Mouse (Mus musculus) bone marrow macrophage, adult 2 months (primary cell): ENCODE data around the gene Afmid. TPM values are rescaled to one million over a fixed set of nuclear protein-coding genes. Genes with fewer than 3 reads are reported as not detected.

Experiments
- H3K27ac ChIP-seq: 2 replicates; pipeline ENCODE4 v1.5.1; 2012; ENCODE audit warnings: low read depth, low read length; ENCODE audit not compliant: insufficient read depth
- H3K4me1 ChIP-seq: 2 replicates; pipeline ENCODE4 v1.6.1; 2012; ENCODE audit warnings: low read length; ENCODE audit not compliant: control insufficient read depth, insufficient read depth
- H3K4me3 ChIP-seq: 2 replicates; pipeline ENCODE4 v1.5.1; 2012; ENCODE audit warnings: mild to moderate bottlenecking, low read length, moderate library complexity; ENCODE audit not compliant: insufficient read depth
- CTCF ChIP-seq: IDR thresholded peaks from 2 replicates; pipeline ENCODE4 v1.5.1; 2012; ENCODE audit warnings: low read depth, mild to moderate bottlenecking, low read length, moderate library complexity
- POLR2A ChIP-seq: IDR thresholded peaks from 2 replicates; pipeline ENCODE4 v1.6.1; 2012; ENCODE audit warnings: mild to moderate bottlenecking, low read depth, low read length, borderline replicate concordance
- polyA plus RNA-seq: library from polyadenylated mRNA; stranded (reverse); fragments of >200 nt; gene quantifications from 2 replicates; pipeline ENCODE4 v1.2.4, GENCODE M21; 2012; ENCODE audit not compliant: missing spikeins, insufficient read depth, insufficient read length

Afmid gene
- polyA plus RNA-seq, 1 experiment: 9.9 TPM

DNA sequence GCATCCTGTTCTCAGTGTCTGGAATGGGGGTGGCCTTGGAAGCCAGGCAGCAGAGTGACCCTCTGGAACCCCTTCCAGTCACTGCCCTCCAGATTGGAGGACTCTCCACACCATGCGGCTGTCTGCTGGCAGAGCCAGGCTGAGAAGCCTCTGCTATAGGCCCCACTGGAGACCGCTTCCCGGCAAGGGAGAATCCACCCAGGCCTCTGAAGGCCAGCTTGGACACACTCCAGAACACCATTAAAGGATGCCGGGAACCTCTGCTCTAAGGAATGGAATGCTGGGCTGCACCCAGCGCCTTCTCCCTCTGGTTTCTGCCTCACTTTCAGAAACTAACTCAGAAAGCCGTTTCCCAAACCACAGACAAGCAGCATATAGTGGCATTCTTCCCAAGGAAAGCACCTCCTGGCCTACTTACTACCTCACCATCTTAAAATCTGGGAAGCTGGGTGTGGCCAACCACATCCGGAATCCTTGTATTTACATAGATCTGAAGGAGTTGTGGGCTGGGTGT lies 2.9 kb upstream of the Afmid start:
- peaks cover 35% of the 10 kb centered on the region for H3K4me1 ChIP-seq
- no peak overlapping the region for H3K27ac ChIP-seq
- H3K4me3 ChIP-seq: no peak overlapping the region
- TF ChIP-seq CTCF (no peak), POLR2A (no peak)

GRCm38 (mm10) chr11:117823411-117823810 lies 2.3 kb upstream of the Afmid start:
- H3K27ac ChIP-seq: no peak overlapping the region
- peaks cover 38% of the 10 kb centered on the region for H3K4me1 ChIP-seq
- no peak for TF ChIP-seq POLR2A
- no peak for TF ChIP-seq CTCF
- H3K4me3 ChIP-seq: no peak overlapping the region

DNA sequence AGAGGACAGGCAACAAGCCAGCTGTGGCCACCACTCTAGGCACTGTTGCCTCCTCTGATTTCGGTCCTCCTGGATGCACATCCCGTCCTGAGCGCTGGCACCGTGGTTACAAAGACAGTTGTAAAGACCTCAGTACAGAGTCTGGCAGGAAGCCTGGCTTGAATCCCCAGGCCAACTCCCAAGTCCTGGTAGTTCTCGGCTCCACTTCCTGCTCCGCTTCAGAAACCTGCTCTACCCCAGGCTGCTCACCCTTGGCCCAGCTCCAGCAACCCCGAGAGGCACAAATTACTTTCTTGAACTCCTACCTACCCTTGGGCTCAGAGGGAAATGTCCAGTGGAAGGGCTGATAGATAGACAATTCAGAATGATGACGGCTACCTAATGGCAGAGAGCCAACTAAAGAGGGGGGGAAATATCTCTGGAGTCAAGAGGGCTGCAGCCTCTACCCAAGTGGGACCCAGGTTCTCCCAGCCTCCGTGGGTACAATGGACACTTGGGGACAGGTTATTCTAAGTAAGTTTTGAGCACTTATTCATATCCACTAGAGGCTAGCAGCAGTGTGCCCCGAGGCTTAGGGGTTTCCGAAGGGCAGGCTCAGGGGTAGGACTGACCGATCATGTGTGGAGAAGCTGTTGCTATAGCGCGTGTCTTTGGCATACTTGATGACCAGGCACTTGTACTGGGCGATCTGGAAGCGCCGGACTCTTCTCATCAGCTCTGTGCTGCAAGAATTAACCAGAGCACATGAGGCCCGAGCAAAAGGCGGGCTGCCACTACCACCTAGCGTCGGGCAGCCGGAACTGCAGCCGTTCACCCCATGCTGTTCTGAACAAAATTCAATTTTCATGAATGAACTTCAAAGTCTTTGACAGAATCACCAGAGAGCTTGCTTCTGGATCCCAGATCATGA lies 1.4 kb upstream of the Afmid start:
- TF ChIP-seq POLR2A: no peak
- TF ChIP-seq CTCF: peak; percentile 51
- H3K4me3 ChIP-seq: peak overlapping the region; percentile 58
- peaks cover 44% of the 10 kb centered on the region for H3K4me1 ChIP-seq
- H3K27ac ChIP-seq: peak overlapping the region; percentile 81

- Histone ChIP-seq H3K4me3 (peak overlapping the region; percentile 42), H3K4me1 (peaks cover 57% of the 10 kb centered on the region), H3K27ac (peak overlapping the region; percentile 51)
- TF ChIP-seq POLR2A (no peak), CTCF (no peak)
Observed at GRCm38 (mm10) chr11:117826164-117826563, 440 bp downstream of the Afmid start.

DNA sequence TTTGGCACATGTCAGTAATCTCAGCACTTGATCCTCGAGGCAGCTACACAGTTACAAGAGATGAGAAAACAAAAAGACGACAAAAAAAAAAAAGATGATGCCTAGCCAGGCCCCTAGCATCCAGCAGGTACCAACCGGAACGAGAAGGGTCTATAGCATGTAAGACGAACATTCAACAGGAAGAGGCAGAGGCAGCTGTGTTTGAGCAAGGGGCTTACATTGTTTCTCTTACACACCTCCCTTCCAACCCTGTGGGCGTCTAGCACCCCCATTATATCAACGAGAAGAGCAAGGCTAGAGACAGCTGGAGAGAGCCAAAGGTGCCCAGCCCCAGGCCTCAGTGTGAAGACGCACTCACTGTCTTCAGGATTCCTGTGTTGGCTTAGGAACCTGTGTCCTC lies 1.2 kb downstream of the Afmid start:
- Histone ChIP-seq H3K27ac (peak overlapping the region; percentile 82), H3K4me1 (peaks cover 63% of the 10 kb centered on the region), H3K4me3 (peak overlapping the region; percentile 29; the same call in 1 of the 2 replicates)
- TF ChIP-seq POLR2A (no peak), CTCF (no peak)

- TF ChIP-seq CTCF (no peak), POLR2A (no peak)
- Histone ChIP-seq H3K4me3 (peak overlapping the region; percentile 29), H3K4me1 (peaks cover 64% of the 10 kb centered on the region), H3K27ac (peak overlapping the region; percentile 82)
Observed at GRCm38 (mm10) chr11:117827386-117827785, 1.7 kb downstream of the Afmid start.

DNA sequence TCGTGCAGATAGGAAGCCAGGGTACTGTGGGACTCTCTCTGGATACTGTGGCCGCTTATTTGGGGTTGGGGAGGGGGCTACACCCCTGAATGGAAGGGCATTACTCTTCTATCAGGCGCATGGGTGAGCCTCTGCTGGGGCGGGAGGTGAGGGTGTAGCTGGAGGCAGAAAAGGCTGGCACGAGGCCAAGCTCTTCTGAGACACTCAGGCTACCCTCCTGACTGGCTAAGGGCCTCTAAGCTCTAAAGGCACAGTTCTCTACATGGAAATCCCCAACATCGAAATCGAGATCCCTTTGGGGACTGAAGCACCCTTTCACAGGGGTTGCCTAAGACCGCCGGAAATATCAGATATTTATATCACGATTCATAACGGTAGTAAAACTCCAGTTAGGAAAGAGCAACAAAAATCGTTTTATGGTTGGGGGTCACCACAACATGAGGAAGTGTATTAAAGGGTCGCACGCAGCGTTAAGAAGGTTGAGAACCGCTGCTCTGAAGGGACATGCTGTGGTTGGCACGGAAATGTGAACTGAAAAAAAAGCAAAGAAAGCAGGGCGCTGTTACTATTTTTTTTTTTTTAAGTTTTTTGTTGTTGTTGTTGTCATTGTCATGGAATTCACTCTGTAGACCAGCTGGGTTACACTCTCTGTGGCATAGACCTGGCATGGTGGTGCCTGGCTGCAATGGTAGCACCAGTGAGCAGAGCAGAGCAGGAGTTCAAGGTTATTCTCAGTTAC lies 2.6 kb downstream of the Afmid start:
- Histone ChIP-seq H3K4me1 (peaks cover 66% of the 10 kb centered on the region), H3K4me3 (peak overlapping the region; percentile 29), H3K27ac (peak overlapping the region; percentile 82)
- no peak for TF ChIP-seq CTCF
- TF ChIP-seq POLR2A: no peak

DNA sequence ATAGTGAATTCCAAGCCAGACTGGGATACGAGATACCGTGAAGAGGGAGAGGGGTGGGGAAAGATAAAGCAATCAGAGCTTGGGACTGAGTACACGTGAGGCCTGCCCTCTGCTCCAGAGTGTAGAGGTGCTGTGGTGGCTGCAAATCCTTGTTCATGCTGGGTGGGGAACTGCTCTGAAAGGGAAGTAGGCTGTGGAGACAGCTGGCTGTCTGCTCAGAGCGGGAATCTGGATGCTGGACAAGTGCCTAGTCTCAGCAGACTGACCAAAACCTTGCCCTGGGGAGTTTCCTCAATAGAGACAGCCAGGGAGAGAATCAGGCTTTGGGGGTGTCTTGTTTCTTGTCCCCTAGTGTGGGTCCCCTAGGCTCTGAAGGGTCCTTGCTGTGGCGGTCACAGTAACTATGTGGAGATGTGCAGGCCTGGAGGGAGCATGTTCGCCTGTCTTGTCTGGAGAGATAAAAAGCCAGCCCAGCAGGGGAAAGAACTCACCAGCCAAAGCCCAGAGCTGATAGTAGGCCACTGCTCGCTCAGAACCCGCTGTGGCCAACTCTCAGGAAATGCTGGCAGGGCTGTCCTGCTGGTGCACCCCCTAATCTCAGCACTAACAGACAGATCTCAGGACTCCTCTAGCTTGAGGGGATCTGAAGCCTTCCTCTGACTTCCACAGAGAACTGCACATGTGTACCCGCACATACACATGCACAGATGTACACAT lies 3.3 kb downstream of the Afmid start:
- Histone ChIP-seq H3K4me3 (no peak overlapping the region), H3K4me1 (peaks cover 59% of the 10 kb centered on the region), H3K27ac (peak overlapping the region; percentile 82)
- TF ChIP-seq CTCF (no peak), POLR2A (no peak)

- H3K27ac ChIP-seq: peak overlapping the region; percentile 82
- TF ChIP-seq POLR2A: no peak
- TF ChIP-seq CTCF: no peak
- H3K4me1 ChIP-seq: peaks cover 56% of the 10 kb centered on the region
- H3K4me3 ChIP-seq: 0 out of 2 replicates have a peak overlapping the region, but pooled peaks have one; percentile 1
Observed at GRCm38 (mm10) chr11:117829671-117830215, 4.0 kb downstream of the Afmid start.

GRCm38 (mm10) chr11:117830401-117830800 lies 4.7 kb downstream of the Afmid start:
- H3K27ac ChIP-seq: peak overlapping the region; percentile 82
- H3K4me1 ChIP-seq: peaks cover 56% of the 10 kb centered on the region
- no peak for TF ChIP-seq CTCF
- TF ChIP-seq POLR2A: no peak
- H3K4me3 ChIP-seq: 0 out of 2 replicates have a peak overlapping the region, but pooled peaks have one; percentile 1
